Mouse (Mus musculus) thymus, adult 2 months (tissue): ENCODE measurements around the gene Zfp385b.

Experiments
- CTCF ChIP-seq: fragments of 200-500 bp; IDR thresholded peaks from 2 replicates; pipeline ENCODE4 v1.5.1; 2012; ENCODE audit warnings: mild to moderate bottlenecking, control low read depth, low read length, moderate library complexity, borderline replicate concordance; ENCODE audit not compliant: control insufficient read depth, poor library complexity, insufficient read depth; ENCODE audit errors: extremely low read depth
- POLR2A ChIP-seq: fragments of 200-500 bp; IDR thresholded peaks from 2 replicates; pipeline ENCODE4 v1.6.1; 2012; ENCODE audit warnings: mild to moderate bottlenecking, low read length, control low read depth, moderate library complexity; ENCODE audit not compliant: control insufficient read depth, poor library complexity, insufficient read depth; ENCODE audit errors: extremely low read depth

GRCm38 (mm10) chr2:77758403-77759071, 60.9 kb downstream of the Zfp385b start:
- TF ChIP-seq POLR2A (no peak), CTCF (no peak)
